ENCODE assay signal across 25 mouse cellular contexts in the genomic region with DNA sequence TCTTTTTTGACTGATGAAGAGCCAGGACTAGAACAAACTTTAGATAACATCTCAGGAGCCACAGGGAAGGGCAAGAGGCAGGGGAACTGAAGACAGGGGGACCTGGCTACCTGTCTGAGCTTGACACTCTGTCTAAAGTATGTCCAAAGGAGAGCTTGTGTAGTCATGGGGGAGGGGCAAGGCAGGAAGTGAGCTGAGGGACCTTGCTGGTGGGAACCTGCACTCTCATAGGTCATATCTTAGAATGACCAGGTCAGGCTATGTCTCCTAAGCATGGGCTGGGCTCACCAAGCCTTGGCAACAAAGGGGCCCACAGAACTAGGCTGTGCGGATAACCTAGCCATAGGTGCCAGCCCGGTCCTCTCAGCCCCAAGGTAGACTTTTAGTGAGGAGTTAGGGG. TPM values are rescaled to one million over a fixed set of nuclear protein-coding genes. Genes with fewer than 3 reads are reported as not detected.
A peak's percentile ranks its signal among the peaks of the same experiment; 100 is the strongest.
DNase-seq lines count a peak whose midpoint lies in the region; ATAC-seq and TF ChIP-seq lines count a peak whose summit lies in the region.
"Had no signal": no experiment of that assay in that cellular context is flagged by ENCODE, and none has a peak within 500 bp of the region (broad histone marks: within the 10 kb centered on the region; RNA-seq: fewer than 3 reads in every experiment).

No protein-coding gene starts in this region.

- H3K4me3 ChIP-seq in forebrain, embryonic 10.5 days = no peak overlapping the region
- no peak overlapping the region for H3K4me3 ChIP-seq in forebrain, embryonic 14.5 days (ENCODE audit: low read depth, low read length)
- no peak overlapping the region for H3K4me3 ChIP-seq in kidney, adult 2 months (ENCODE audit: insufficient read depth, low read depth, low read length)
- peak overlapping the region; percentile 68; the same call in 1 of the 2 replicates for H3K4me3 ChIP-seq in liver, embryonic 13.5 days (replicated peaks)
- H3K4me3 ChIP-seq: embryonic facial prominence, embryonic 13.5 days; hindbrain, embryonic 12.5 days; layer of hippocampus, adult 2 months; limb, embryonic 12.5 days; neural tube, embryonic 15.5 days had no signal

- WGBS in forebrain, embryonic 10.5 days = 82% methylated on average over 2 of the region's 2 CpGs
- 68% methylated on average over 2 of the region's 2 CpGs for WGBS in forebrain, embryonic 14.5 days
- 84% methylated on average over 2 of the region's 2 CpGs for WGBS in kidney, adult 2 months
- 50% methylated on average over 2 of the region's 2 CpGs for WGBS in liver, embryonic 13.5 days (ENCODE audit: insufficient replicate concordance)

- H3K27ac ChIP-seq in forebrain, embryonic 10.5 days = 0 out of 2 replicates have a peak overlapping the region, but pooled peaks have one; percentile 15
- no peak overlapping the region for H3K27ac ChIP-seq in forebrain, embryonic 14.5 days (ENCODE audit: low read depth, low read length)
- H3K27ac ChIP-seq in kidney, adult 2 months (ENCODE audit: insufficient read depth, low read depth, low read length) = peak overlapping the region; percentile 89
- H3K27ac ChIP-seq in liver, embryonic 13.5 days = peak overlapping the region; percentile 97
- H3K27ac ChIP-seq: embryonic facial prominence, embryonic 13.5 days; hindbrain, embryonic 12.5 days; layer of hippocampus, adult 2 months; limb, embryonic 12.5 days; neural tube, embryonic 15.5 days had no signal

- no peak for TF ChIP-seq CTCF in kidney, adult 2 months (conservative IDR thresholded peaks at IDR 0.05; ENCODE audit: insufficient read depth, insufficient read length, low read depth, low read length)

- TF ChIP-seq POLR2A in kidney, adult 2 months (IDR thresholded peaks at IDR 0.05; ENCODE audit: low read depth, low read length) = no peak

- peaks cover 14% of the 10 kb centered on the region for H3K4me1 ChIP-seq in forebrain, embryonic 10.5 days
- no peaks in the 10 kb centered on the region for H3K4me1 ChIP-seq in forebrain, embryonic 14.5 days (ENCODE audit: control insufficient read depth, insufficient read depth, low read length)
- H3K4me1 ChIP-seq in kidney, adult 2 months (ENCODE audit: control insufficient read depth, insufficient read depth, low read length) = peaks cover 28% of the 10 kb centered on the region; the same call in 1 of the 2 replicates
- H3K4me1 ChIP-seq in liver, embryonic 13.5 days (replicated peaks) = peaks cover 100% of the 10 kb centered on the region
- H3K4me1 ChIP-seq: embryonic facial prominence, embryonic 13.5 days; limb, embryonic 12.5 days; neural tube, embryonic 15.5 days had no signal

- no peak overlapping the region for H3K9ac ChIP-seq in forebrain, embryonic 14.5 days (ENCODE audit: low read length)
- H3K9ac ChIP-seq in liver, embryonic 13.5 days = peak overlapping the region; percentile 92
- H3K9ac ChIP-seq: embryonic facial prominence, embryonic 13.5 days; hindbrain, embryonic 12.5 days; limb, embryonic 12.5 days; neural tube, embryonic 15.5 days had no signal

- H3K9me3 ChIP-seq in forebrain, embryonic 10.5 days = no peaks in the 10 kb centered on the region
- no peaks in the 10 kb centered on the region for H3K9me3 ChIP-seq in forebrain, embryonic 14.5 days (replicated peaks; ENCODE audit: control insufficient read depth, low read length)
- H3K9me3 ChIP-seq in liver, embryonic 13.5 days (replicated peaks) = no peaks in the 10 kb centered on the region
- H3K9me3 ChIP-seq: embryonic facial prominence, embryonic 13.5 days; hindbrain, embryonic 12.5 days; limb, embryonic 12.5 days; neural tube, embryonic 15.5 days had no signal

- DNase-seq in forebrain, embryonic 10.5 days (ENCODE audit: extremely low spot score, low spot score) = no peak
- DNase-seq in forebrain, embryonic 14.5 days (ENCODE audit: low spot score) = no peak
- DNase-seq in kidney, adult 2 months = no peak
- DNase-seq in kidney, postnatal 25 days = no peak
- DNase-seq in liver, embryonic 13.5 days = peak; percentile 37
- peak; percentile 57 for DNase-seq in yolk sac, embryonic 10.5 days (ENCODE audit: low spot score)
- no peak for DNase-seq in ovary, adult 18-20 months (ENCODE audit: low spot score)
- DNase-seq: adrenal gland, postnatal 25 days; cerebellum, adult 8-10 months; cerebellum, postnatal 36 days; embryo, embryonic 11 days; heart, adult 18-20 months; layer of hippocampus, postnatal 36 days; lung, adult 2 months; lung, postnatal 14 days; thymus, postnatal 36 days had no signal

- H3K36me3 ChIP-seq in forebrain, embryonic 10.5 days (replicated peaks) = no peaks in the 10 kb centered on the region
- no peaks in the 10 kb centered on the region for H3K36me3 ChIP-seq in forebrain, embryonic 14.5 days (ENCODE audit: control insufficient read depth, insufficient read depth, low read length)
- no peaks in the 10 kb centered on the region for H3K36me3 ChIP-seq in kidney, adult 2 months (ENCODE audit: control insufficient read depth, insufficient read depth, low read length)
- H3K36me3 ChIP-seq in liver, embryonic 13.5 days = peaks cover 20% of the 10 kb centered on the region
- H3K36me3 ChIP-seq: embryonic facial prominence, embryonic 13.5 days; hindbrain, embryonic 12.5 days; limb, embryonic 12.5 days; neural tube, embryonic 15.5 days had no signal

- no peak overlapping the region for H3K4me2 ChIP-seq in forebrain, embryonic 14.5 days (ENCODE audit: low read length)
- H3K4me2 ChIP-seq in liver, embryonic 13.5 days = peak overlapping the region; percentile 96
- H3K4me2 ChIP-seq: embryonic facial prominence, embryonic 13.5 days; hindbrain, embryonic 12.5 days; limb, embryonic 12.5 days; midbrain, embryonic 11.5 days; neural tube, embryonic 15.5 days had no signal

- no peak for ATAC-seq in forebrain, embryonic 14.5 days
- ATAC-seq in liver, embryonic 13.5 days (ENCODE audit: low read depth) = no peak
- ATAC-seq: forebrain, embryonic 16.5 days; intestine, postnatal 0 days had no signal

- peaks cover 18% of the 10 kb centered on the region for H3K27me3 ChIP-seq in forebrain, embryonic 10.5 days (ENCODE audit: poor library complexity, severe bottlenecking)
- H3K27me3 ChIP-seq in forebrain, embryonic 14.5 days (replicated peaks; ENCODE audit: control insufficient read depth, insufficient read depth, low read length) = 0 out of 2 replicates have a peak, but pooled peaks cover 3% of the 10 kb centered on the region
- H3K27me3 ChIP-seq in kidney, adult 2 months (replicated peaks; ENCODE audit: control insufficient read depth, insufficient read depth, low read length) = no peaks in the 10 kb centered on the region
- peaks cover 8% of the 10 kb centered on the region for H3K27me3 ChIP-seq in liver, embryonic 13.5 days

RNA-seq across cellular contexts. Expression of a gene that starts 9.1 kb away (rescaled TPM):
- polyA plus RNA-seq in forebrain, embryonic 10.5 days (2016; fragmentation: Nextera tagmentation; extraction: Ambion mirVana) = 2.3 and 3.2 TPM in 2 replicates
- 0.36 and 0.43 TPM in 2 replicates for polyA plus RNA-seq in forebrain, embryonic 14.5 days (2014; fragmentation: Nextera tagmentation; extraction: Ambion mirVana)
- polyA plus RNA-seq in kidney, adult 2 months (2012; rRNA removed) = 64.7 and 68.2 TPM in 2 replicates
- 29.4 and 32.4 TPM in 2 replicates for polyA plus RNA-seq in liver, embryonic 13.5 days (2015; fragmentation: Nextera tagmentation; extraction: Ambion mirVana)

RNA-seq across cellular contexts. Expression of a gene that starts 33.6 kb away (rescaled TPM):
- polyA plus RNA-seq in forebrain, embryonic 10.5 days (2016; fragmentation: Nextera tagmentation; extraction: Ambion mirVana) = not detected in 2 replicates
- polyA plus RNA-seq in forebrain, embryonic 14.5 days (2014; fragmentation: Nextera tagmentation; extraction: Ambion mirVana) = not detected in 2 replicates
- not detected in 2 replicates for polyA plus RNA-seq in kidney, adult 2 months (2012; rRNA removed)
- polyA plus RNA-seq in liver, embryonic 13.5 days (2015; fragmentation: Nextera tagmentation; extraction: Ambion mirVana) = not detected in 2 replicates
- polyA plus RNA-seq: brain, embryonic 14.5 days; forebrain, embryonic 16.5 days; hindbrain, embryonic 12.5 days; intestine, postnatal 0 days; limb, embryonic 12.5 days; lung, adult 2 months; midbrain, embryonic 11.5 days; neural tube, embryonic 15.5 days had no signal

RNA-seq across cellular contexts. Expression of a gene that starts 36.1 kb away (rescaled TPM):
- polyA plus RNA-seq in forebrain, embryonic 10.5 days (2016; fragmentation: Nextera tagmentation; extraction: Ambion mirVana) = 3.6 and 4.1 TPM in 2 replicates
- polyA plus RNA-seq in forebrain, embryonic 14.5 days (2014; fragmentation: Nextera tagmentation; extraction: Ambion mirVana) = 5.6 and 7.4 TPM in 2 replicates
- polyA plus RNA-seq in kidney, adult 2 months (2012; rRNA removed) = 1.0 and 5.7 TPM in 2 replicates
- 2.7 and 2.8 TPM in 2 replicates for polyA plus RNA-seq in liver, embryonic 13.5 days (2015; fragmentation: Nextera tagmentation; extraction: Ambion mirVana)

RNA-seq across cellular contexts. Expression of a gene that starts 52.9 kb away (rescaled TPM):
- polyA plus RNA-seq in forebrain, embryonic 10.5 days (2016; fragmentation: Nextera tagmentation; extraction: Ambion mirVana) = 0.14 and 0.21 TPM in 2 replicates
- 0.21 TPM in 1 of 2 replicates, not detected in the other for polyA plus RNA-seq in forebrain, embryonic 14.5 days (2014; fragmentation: Nextera tagmentation; extraction: Ambion mirVana)
- 1.4 and 1.9 TPM in 2 replicates for polyA plus RNA-seq in kidney, adult 2 months (2012; rRNA removed)
- polyA plus RNA-seq in liver, embryonic 13.5 days (2015; fragmentation: Nextera tagmentation; extraction: Ambion mirVana) = 0.35 and 0.39 TPM in 2 replicates

Comparison
In these comparisons a context has a peak if more than half of its experiments do, and no peak if none do; other contexts are left out.
1. DNase-seq: peak in liver, embryonic 13.5 days (single experiment) and yolk sac, embryonic 10.5 days (single experiment); none in forebrain, embryonic 10.5 days (single experiment), forebrain, embryonic 14.5 days (single experiment), kidney, adult 2 months (single experiment), kidney, postnatal 25 days (0 of 2) and ovary, adult 18-20 months (single experiment).